Mouse (Mus musculus): ENCODE measurements around the gene Tom1l2.

Tom1l2 gene

GRCm38 (mm10) chr11:60187070-60187469 lies 165.6 kb downstream of the Tom1l2 start:
- Histone ChIP-seq H3K4me3 (replicated peaks; ENCODE audit: low read length) (peak overlapping the region; percentile 69), H3K36me3 (ENCODE audit: insufficient read depth, low read length) (peaks cover 69% of the 10 kb centered on the region), H3K4me1 (replicated peaks; ENCODE audit: low read depth, low read length) (peaks cover 91% of the 10 kb centered on the region), H3K27me3 (ENCODE audit: insufficient read depth, low read length) (peaks cover 46% of the 10 kb centered on the region), H3K9me3 (ENCODE audit: low read length) (no peaks in the 10 kb centered on the region)
- TF ChIP-seq CTCF (conservative IDR thresholded peaks at IDR 0.05; ENCODE audit: low read length): no peak
- TF ChIP-seq POU5F1 (IDR thresholded peaks at IDR 0.05; ENCODE audit: borderline replicate concordance, low read length): no peak
- TF ChIP-seq NANOG (IDR thresholded peaks at IDR 0.05; ENCODE audit: borderline replicate concordance, low read length): no peak

GRCm38 (mm10) chr11:60185396-60186231 lies 167.1 kb downstream of the Tom1l2 start:
- H3K4me1 ChIP-seq (replicated peaks; ENCODE audit: low read depth, low read length): peaks cover 100% of the 10 kb centered on the region
- peak overlapping the region; percentile 69; the same call in 1 of the 2 replicates for H3K4me3 ChIP-seq (replicated peaks; ENCODE audit: low read length)
- peaks cover 46% of the 10 kb centered on the region for H3K27me3 ChIP-seq (ENCODE audit: insufficient read depth, low read length)
- TF ChIP-seq NANOG (IDR thresholded peaks at IDR 0.05; ENCODE audit: borderline replicate concordance, low read length): no peak
- TF ChIP-seq POU5F1 (IDR thresholded peaks at IDR 0.05; ENCODE audit: borderline replicate concordance, low read length): no peak
- TF ChIP-seq CTCF (conservative IDR thresholded peaks at IDR 0.05; ENCODE audit: low read length): no peak
- H3K36me3 ChIP-seq (ENCODE audit: insufficient read depth, low read length): peaks cover 57% of the 10 kb centered on the region
- no peaks in the 10 kb centered on the region for H3K9me3 ChIP-seq (ENCODE audit: low read length)

GRCm38 (mm10) chr11:60184346-60185325 lies 168.1 kb downstream of the Tom1l2 start:
- TF ChIP-seq CTCF (conservative IDR thresholded peaks at IDR 0.05; ENCODE audit: low read length) (no peak), NANOG (IDR thresholded peaks at IDR 0.05; ENCODE audit: borderline replicate concordance, low read length) (no peak), POU5F1 (IDR thresholded peaks at IDR 0.05; ENCODE audit: borderline replicate concordance, low read length) (no peak)
- Histone ChIP-seq H3K4me3 (replicated peaks; ENCODE audit: low read length) (no peak overlapping the region), H3K27me3 (ENCODE audit: insufficient read depth, low read length) (peaks cover 46% of the 10 kb centered on the region), H3K9me3 (ENCODE audit: low read length) (no peaks in the 10 kb centered on the region), H3K36me3 (ENCODE audit: insufficient read depth, low read length) (peaks cover 58% of the 10 kb centered on the region), H3K4me1 (replicated peaks; ENCODE audit: low read depth, low read length) (peaks cover 100% of the 10 kb centered on the region)

- no peak for TF ChIP-seq NANOG (IDR thresholded peaks at IDR 0.05; ENCODE audit: borderline replicate concordance, low read length)
- no peak for TF ChIP-seq POU5F1 (IDR thresholded peaks at IDR 0.05; ENCODE audit: borderline replicate concordance, low read length)
- TF ChIP-seq CTCF (conservative IDR thresholded peaks at IDR 0.05; ENCODE audit: low read length): no peak
- H3K27me3 ChIP-seq (ENCODE audit: insufficient read depth, low read length): peaks cover 28% of the 10 kb centered on the region
- no peaks in the 10 kb centered on the region for H3K9me3 ChIP-seq (ENCODE audit: low read length)
- peaks cover 61% of the 10 kb centered on the region for H3K36me3 ChIP-seq (ENCODE audit: insufficient read depth, low read length)
- H3K4me1 ChIP-seq (replicated peaks; ENCODE audit: low read depth, low read length): peaks cover 100% of the 10 kb centered on the region
- no peak overlapping the region; the same call in 1 of the 2 replicates for H3K4me3 ChIP-seq (replicated peaks; ENCODE audit: low read length)
Measured at GRCm38 (mm10) chr11:60182741-60183140, 170.0 kb downstream of the Tom1l2 start.

GRCm38 (mm10) chr11:60182116-60182670 lies 170.5 kb downstream of the Tom1l2 start:
- H3K36me3 ChIP-seq (ENCODE audit: insufficient read depth, low read length): peaks cover 57% of the 10 kb centered on the region
- H3K9me3 ChIP-seq (ENCODE audit: low read length): no peaks in the 10 kb centered on the region
- peaks cover 100% of the 10 kb centered on the region for H3K4me1 ChIP-seq (replicated peaks; ENCODE audit: low read depth, low read length)
- peaks cover 23% of the 10 kb centered on the region for H3K27me3 ChIP-seq (ENCODE audit: insufficient read depth, low read length)
- no peak for TF ChIP-seq NANOG (IDR thresholded peaks at IDR 0.05; ENCODE audit: borderline replicate concordance, low read length)
- TF ChIP-seq POU5F1 (IDR thresholded peaks at IDR 0.05; ENCODE audit: borderline replicate concordance, low read length): no peak
- no peak for TF ChIP-seq CTCF (conservative IDR thresholded peaks at IDR 0.05; ENCODE audit: low read length)
- no peak overlapping the region; the same call in 1 of the 2 replicates for H3K4me3 ChIP-seq (replicated peaks; ENCODE audit: low read length)

GRCm38 (mm10) chr11:60178506-60178905 lies 174.2 kb downstream of the Tom1l2 start:
- no peaks in the 10 kb centered on the region for H3K9me3 ChIP-seq (ENCODE audit: low read length)
- H3K4me3 ChIP-seq (replicated peaks; ENCODE audit: low read length): peak overlapping the region; percentile 91
- peaks cover 32% of the 10 kb centered on the region for H3K36me3 ChIP-seq (ENCODE audit: insufficient read depth, low read length)
- TF ChIP-seq POU5F1 (IDR thresholded peaks at IDR 0.05; ENCODE audit: borderline replicate concordance, low read length) (no peak), CTCF (conservative IDR thresholded peaks at IDR 0.05; ENCODE audit: low read length) (no peak), NANOG (IDR thresholded peaks at IDR 0.05; ENCODE audit: borderline replicate concordance, low read length) (no peak; the same call in 1 of the 2 replicates)
- peaks cover 82% of the 10 kb centered on the region for H3K4me1 ChIP-seq (replicated peaks; ENCODE audit: low read depth, low read length)
- H3K27me3 ChIP-seq (ENCODE audit: insufficient read depth, low read length): no peaks in the 10 kb centered on the region

- Histone ChIP-seq H3K27me3 (ENCODE audit: insufficient read depth, low read length) (no peaks in the 10 kb centered on the region), H3K4me1 (replicated peaks; ENCODE audit: low read depth, low read length) (peaks cover 82% of the 10 kb centered on the region), H3K36me3 (ENCODE audit: insufficient read depth, low read length) (peaks cover 37% of the 10 kb centered on the region), H3K4me3 (replicated peaks; ENCODE audit: low read length) (peak overlapping the region; percentile 91), H3K9me3 (ENCODE audit: low read length) (no peaks in the 10 kb centered on the region)
- TF ChIP-seq CTCF (conservative IDR thresholded peaks at IDR 0.05; ENCODE audit: low read length): no peak
- TF ChIP-seq NANOG (IDR thresholded peaks at IDR 0.05; ENCODE audit: borderline replicate concordance, low read length): no peak
- no peak for TF ChIP-seq POU5F1 (IDR thresholded peaks at IDR 0.05; ENCODE audit: borderline replicate concordance, low read length)
Measured at GRCm38 (mm10) chr11:60178005-60178404, 174.7 kb downstream of the Tom1l2 start.
